ENCODE assay signal across 8 mouse cellular contexts in genomic region chr10:89344491-89345195, GRCm38 (mm10). TPM values are rescaled to one million over a fixed set of nuclear protein-coding genes. Genes with fewer than 3 reads are reported as not detected.
A peak's percentile ranks its signal among the peaks of the same experiment; 100 is the strongest.
DNase-seq lines count a peak whose midpoint lies in the region; ATAC-seq lines count a peak whose summit lies in the region.

TSS of gene Ano4 (minus strand) at chr10:89344762.

- peaks cover 45% of the 10 kb centered on the region for H3K27me3 ChIP-seq in embryonic facial prominence, embryonic 14.5 days (replicated peaks; ENCODE audit: control insufficient read depth, insufficient read depth, low read length)
- H3K27me3 ChIP-seq in heart, embryonic 13.5 days (replicated peaks): peaks cover 13% of the 10 kb centered on the region
- peaks cover 45% of the 10 kb centered on the region for H3K27me3 ChIP-seq in kidney, embryonic 15.5 days
- peaks cover 34% of the 10 kb centered on the region for H3K27me3 ChIP-seq in liver, embryonic 11.5 days (replicated peaks; ENCODE audit: control insufficient read depth, insufficient read depth, low read length)

- under 1% methylated on average over 33 of the region's 70 CpGs for WGBS in embryonic facial prominence, embryonic 14.5 days
- under 1% methylated on average over 70 of the region's 70 CpGs for WGBS in heart, embryonic 13.5 days
- WGBS in kidney, embryonic 15.5 days: under 1% methylated on average over 70 of the region's 70 CpGs
- WGBS in liver, embryonic 11.5 days: 1% methylated on average over 69 of the region's 70 CpGs

- H3K27ac ChIP-seq in embryonic facial prominence, embryonic 14.5 days (replicated peaks; ENCODE audit: low read depth, low read length): no peak within 1 kb of the TSS
- H3K27ac ChIP-seq in heart, embryonic 13.5 days (replicated peaks): peak within 1 kb of the TSS; percentile 86
- no peak within 1 kb of the TSS for H3K27ac ChIP-seq in kidney, embryonic 15.5 days
- no peak within 1 kb of the TSS for H3K27ac ChIP-seq in liver, embryonic 11.5 days (ENCODE audit: low read depth, low read length)

- H3K4me3 ChIP-seq in embryonic facial prominence, embryonic 14.5 days (ENCODE audit: low read depth, low read length): peak within 1 kb of the TSS; percentile 55
- H3K4me3 ChIP-seq in heart, embryonic 13.5 days: peak within 1 kb of the TSS; percentile 77
- H3K4me3 ChIP-seq in kidney, embryonic 15.5 days (replicated peaks): peak within 1 kb of the TSS; percentile 57
- peak within 1 kb of the TSS; percentile 50 for H3K4me3 ChIP-seq in liver, embryonic 11.5 days (ENCODE audit: low read depth, low read length)

- H3K9ac ChIP-seq in embryonic facial prominence, embryonic 14.5 days (ENCODE audit: low read depth, low read length): peak within 1 kb of the TSS; percentile 67
- H3K9ac ChIP-seq in heart, embryonic 13.5 days: peak within 1 kb of the TSS; percentile 87
- H3K9ac ChIP-seq in kidney, embryonic 15.5 days: peak within 1 kb of the TSS; percentile 45
- H3K9ac ChIP-seq in liver, embryonic 11.5 days (ENCODE audit: low read depth, low read length): no peak within 1 kb of the TSS; the same call in 1 of the 2 replicates

- ATAC-seq in embryonic facial prominence, embryonic 14.5 days (ENCODE audit: low read depth): peak; percentile 76
- peak; percentile 58 for ATAC-seq in heart, embryonic 13.5 days (ENCODE audit: extremely low read depth, insufficient number of reproducible peaks, low FRiP score, low TSS enrichment)
- ATAC-seq in kidney, embryonic 15.5 days (replicated peaks; ENCODE audit: low FRiP score): peak; percentile 88
- ATAC-seq in liver, embryonic 11.5 days (replicated peaks; ENCODE audit: low FRiP score): peak; percentile 34

- H3K9me3 ChIP-seq in embryonic facial prominence, embryonic 14.5 days (ENCODE audit: control insufficient read depth, low read length): no peaks in the 10 kb centered on the region
- no peaks in the 10 kb centered on the region for H3K9me3 ChIP-seq in heart, embryonic 13.5 days
- no peaks in the 10 kb centered on the region for H3K9me3 ChIP-seq in kidney, embryonic 15.5 days (replicated peaks)
- H3K9me3 ChIP-seq in liver, embryonic 11.5 days (ENCODE audit: control insufficient read depth, low read length): no peaks in the 10 kb centered on the region

- peak; percentile 19 to 44 for DNase-seq in layer of hippocampus, adult 18-20 months (ENCODE audit: low spot score in 2 of 2)
- no peak for DNase-seq in layer of hippocampus, adult 9-10 months (ENCODE audit: low spot score)
- DNase-seq in embryonic facial prominence, embryonic 14.5 days (ENCODE audit: low spot score): no peak
- DNase-seq in liver, embryonic 11.5 days (ENCODE audit: low spot score): peak; percentile 35
- peak; percentile 15 for DNase-seq in ovary, postnatal 10 days (ENCODE audit: low spot score)
- DNase-seq in thymus, postnatal 0 days (ENCODE audit: low spot score): no peak

- no peaks in the 10 kb centered on the region for H3K4me1 ChIP-seq in embryonic facial prominence, embryonic 14.5 days (ENCODE audit: control insufficient read depth, insufficient read depth, low read length)
- peaks cover 35% of the 10 kb centered on the region for H3K4me1 ChIP-seq in heart, embryonic 13.5 days
- H3K4me1 ChIP-seq in kidney, embryonic 15.5 days: peaks cover 12% of the 10 kb centered on the region
- H3K4me1 ChIP-seq in liver, embryonic 11.5 days (replicated peaks; ENCODE audit: control insufficient read depth, insufficient read depth, low read length): no peaks in the 10 kb centered on the region; the same call in 1 of the 2 replicates

- peak within 1 kb of the TSS; percentile 94 for H3K4me2 ChIP-seq in embryonic facial prominence, embryonic 14.5 days (ENCODE audit: low read depth, low read length)
- peak within 1 kb of the TSS; percentile 85 for H3K4me2 ChIP-seq in heart, embryonic 13.5 days
- H3K4me2 ChIP-seq in kidney, embryonic 15.5 days: peak within 1 kb of the TSS; percentile 92
- H3K4me2 ChIP-seq in liver, embryonic 11.5 days: peak within 1 kb of the TSS; percentile 72

- no peaks in the 10 kb centered on the region for H3K36me3 ChIP-seq in embryonic facial prominence, embryonic 14.5 days (ENCODE audit: control insufficient read depth, insufficient read depth, low read length)
- H3K36me3 ChIP-seq in heart, embryonic 13.5 days: no peaks in the 10 kb centered on the region
- no peaks in the 10 kb centered on the region for H3K36me3 ChIP-seq in kidney, embryonic 15.5 days
- no peaks in the 10 kb centered on the region for H3K36me3 ChIP-seq in liver, embryonic 11.5 days (ENCODE audit: control insufficient read depth, insufficient read depth, low read length)

RNA-seq across cellular contexts. Expression of gene Ano4, which starts in this region (rescaled TPM):
- total RNA-seq in layer of hippocampus, adult 18-20 months (2021): 10 to 100 TPM; 17.6 to 19.2 TPM
- polyA plus RNA-seq in embryonic facial prominence, embryonic 14.5 days (2014; fragmentation: Nextera tagmentation; extraction: Ambion mirVana): 1.0 and 2.3 TPM in 2 replicates
- polyA plus RNA-seq in heart, embryonic 13.5 days (2015; fragmentation: Nextera tagmentation; extraction: Ambion mirVana): 4.1 and 4.5 TPM in 2 replicates
- 4.9 and 5.4 TPM in 2 replicates for polyA plus RNA-seq in kidney, embryonic 15.5 days (2015; fragmentation: Nextera tagmentation; extraction: Ambion mirVana)
- polyA plus RNA-seq in liver, embryonic 11.5 days (2014; fragmentation: Nextera tagmentation; extraction: Ambion mirVana): 0.86 and 1.5 TPM in 2 replicates
- 0.03 and 0.14 TPM in 2 replicates for polyA plus RNA-seq in thymus, postnatal 0 days (2015; fragmentation: Nextera tagmentation; extraction: Ambion mirVana)

Comparison
In these comparisons a context has a peak if more than half of its experiments do, and no peak if none do; other contexts are left out.
1. DNase-seq: peak in layer of hippocampus, adult 18-20 months (2 of 2), liver, embryonic 11.5 days (single experiment) and ovary, postnatal 10 days (single experiment); none in layer of hippocampus, adult 9-10 months (single experiment), embryonic facial prominence, embryonic 14.5 days (single experiment) and thymus, postnatal 0 days (single experiment).
2. ATAC-seq: peak in every context shown above with its lines; median percentile 88 in kidney, embryonic 15.5 days; 76 in embryonic facial prominence, embryonic 14.5 days; 58 in heart, embryonic 13.5 days; 34 in liver, embryonic 11.5 days.
3. Peak in every context shown above with its lines, with median percentiles within 50 percentile points of each other: H3K4me2 ChIP-seq and H3K4me3 ChIP-seq.